Mouse (Mus musculus): ENCODE results near the gene Trem3.

DNA sequence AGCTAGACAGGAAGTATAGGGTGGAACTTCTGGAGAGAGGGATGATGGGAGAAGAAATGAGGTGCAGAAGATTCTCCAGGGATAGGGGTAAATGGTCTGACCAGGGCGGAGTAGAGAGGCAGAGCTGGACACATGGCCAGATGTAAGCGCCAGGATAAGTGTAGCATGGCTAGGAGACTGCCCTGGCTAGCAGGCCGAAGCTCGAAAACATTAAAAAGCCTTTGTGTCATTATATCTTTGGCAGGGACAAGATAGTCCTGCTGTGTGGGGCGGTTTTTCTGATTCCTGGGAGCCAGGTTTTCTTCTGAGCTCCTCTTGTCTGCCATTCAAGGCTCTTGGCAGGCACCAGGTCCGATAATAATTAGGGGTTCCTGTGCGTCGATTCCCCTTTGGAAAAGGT, 10.0 kb upstream of the Trem3 start:
- TF ChIP-seq POLR2A (IDR thresholded peaks at IDR 0.05; ENCODE audit: insufficient read depth, low read length) (no peak), CTCF (IDR thresholded peaks at IDR 0.05; ENCODE audit: low read depth, low read length) (no peak), EP300 (IDR thresholded peaks at IDR 0.05; ENCODE audit: insufficient read depth, low read depth, low read length) (no peak)

Measured in ES-Bruce4 (cell line).